Mouse (Mus musculus) embryo, embryonic 9.5 days (tissue): Measurements from ENCODE around the gene Rps19.

Experiments
- DNase-seq: peaks from one replicate; pipeline ENCODE4 v3.0.0-alpha.2; 2017; ENCODE audit errors: extremely low spot score

Gene Rps19

GRCm38 (mm10) chr7:24902630-24903443, 18.7 kb downstream of the Rps19 start, which contains the start of gene Arhgef1:
Gene Arhgef1 (plus strand): TSS chr7:24902912.
- DNase-seq, result peak; percentile 55

- no peak for DNase-seq
Measured at GRCm38 (mm10) chr7:24903444-24903825, 19.3 kb downstream of the Rps19 start.

- peak; percentile 96 for DNase-seq
Measured at GRCm38 (mm10) chr7:24904070-24904483, 19.9 kb downstream of the Rps19 start.

- DNase-seq, result peak; percentile 63
Measured at GRCm38 (mm10) chr7:24904936-24905335, 20.8 kb downstream of the Rps19 start.

- DNase-seq, result no peak
Measured at GRCm38 (mm10) chr7:24906551-24906950, 22.4 kb downstream of the Rps19 start.

- DNase-seq, result no peak
Measured at GRCm38 (mm10) chr7:24907211-24907748, 23.1 kb downstream of the Rps19 start.

- no peak for DNase-seq
Measured at GRCm38 (mm10) chr7:24912480-24912879, 28.3 kb downstream of the Rps19 start.

GRCm38 (mm10) chr7:24918763-24919323, 34.7 kb downstream of the Rps19 start:
- DNase-seq, result no peak

GRCm38 (mm10) chr7:24919728-24920127, 35.6 kb downstream of the Rps19 start:
- DNase-seq, result no peak

GRCm38 (mm10) chr7:24930475-24930874, 46.3 kb downstream of the Rps19 start:
- no peak for DNase-seq

GRCm38 (mm10) chr7:24931651-24932050, 47.5 kb downstream of the Rps19 start:
- no peak for DNase-seq
